Mouse (Mus musculus) stomach, postnatal 0 days (tissue): ENCODE data around the gene Prx. TPM values are rescaled to one million over a fixed set of nuclear protein-coding genes. Genes with fewer than 3 reads are reported as not detected.

Experiments used
- ATAC-seq: fragments of 200-750 bp; cut with Nextera tagmentation; 2 replicates; pipeline ENCODE4 v1.8.0; 2017; ENCODE audit not compliant: low FRiP score, low TSS enrichment
- DNase-seq: peaks from one replicate; pipeline ENCODE4 v3.0.0-alpha.2; 2016; ENCODE audit warnings: low spot score
- H3K27ac ChIP-seq: fragments of 300-500 bp; sonication (generic); replicated peaks from 2 replicates; pipeline ENCODE4 v1.5.1; 2014; ENCODE audit warnings: mild to moderate bottlenecking, control low read depth
- H3K27me3 ChIP-seq: fragments of 300-500 bp; sonication (generic); 2 replicates; pipeline ENCODE4 v1.6.1; 2014; ENCODE audit warnings: low read length; ENCODE audit not compliant: control insufficient read depth, insufficient read depth
- H3K36me3 ChIP-seq: fragments of 300-500 bp; sonication (generic); 2 replicates; pipeline ENCODE4 v1.6.1; 2014; ENCODE audit warnings: low read length, mixed read lengths; ENCODE audit not compliant: control insufficient read depth, insufficient read depth
- H3K4me1 ChIP-seq: fragments of 300-500 bp; sonication (generic); replicated peaks from 2 replicates; pipeline ENCODE4 v1.6.1; 2014; ENCODE audit warnings: antibody characterized with exemption; ENCODE audit not compliant: control insufficient read depth, insufficient read depth
- H3K4me2 ChIP-seq: fragments of 300-500 bp; sonication (generic); replicated peaks from 2 replicates; pipeline ENCODE4 v1.6.1; 2014; ENCODE audit warnings: low read depth, mild to moderate bottlenecking, control low read depth, moderate library complexity
- H3K4me3 ChIP-seq: fragments of 300-500 bp; sonication (generic); 2 replicates; pipeline ENCODE4 v1.5.1; 2014; ENCODE audit warnings: low read depth, low read length, control low read depth
- H3K9ac ChIP-seq: fragments of 300-500 bp; sonication (generic); 2 replicates; pipeline ENCODE4 v1.6.1; 2014; ENCODE audit warnings: mild to moderate bottlenecking, low read length, control low read depth, mixed read lengths
- H3K9me3 ChIP-seq: fragments of 300-500 bp; sonication (generic); 2 replicates; pipeline ENCODE4 v1.6.1; 2016; ENCODE audit warnings: low read length; ENCODE audit not compliant: control insufficient read depth
- CTCF ChIP-seq: IDR thresholded peaks from 2 replicates; pipeline ENCODE4 v1.5.1; 2016; ENCODE audit warnings: antibody characterized with exemption, low read depth, mild to moderate bottlenecking, moderate library complexity
- EP300 ChIP-seq: optimal IDR thresholded peaks from 2 replicates; pipeline ENCODE3; 2016; ENCODE audit warnings: antibody characterized with exemption
- WGBS: fragments of 180-500 bp; shearing (Covaris S2); extraction: QIAGEN DNeasy Blood & Tissue Kit; methylation state at CpG from one replicate; pipeline ENCODE4 v1.1.7; 2014; 5-methylcytosine and 5-hydroxymethylcytosine counted together
- polyA plus RNA-seq: library from polyadenylated mRNA; unstranded; fragments of >200 nt; fragmentation: Nextera tagmentation; extraction: Ambion mirVana; gene quantifications from 2 replicates; pipeline ENCODE4 v1.2.1, GENCODE M21; 2015

Gene Prx
- polyA plus RNA-seq, 1 experiment from 2014 or later, result 2.2 TPM

DNA sequence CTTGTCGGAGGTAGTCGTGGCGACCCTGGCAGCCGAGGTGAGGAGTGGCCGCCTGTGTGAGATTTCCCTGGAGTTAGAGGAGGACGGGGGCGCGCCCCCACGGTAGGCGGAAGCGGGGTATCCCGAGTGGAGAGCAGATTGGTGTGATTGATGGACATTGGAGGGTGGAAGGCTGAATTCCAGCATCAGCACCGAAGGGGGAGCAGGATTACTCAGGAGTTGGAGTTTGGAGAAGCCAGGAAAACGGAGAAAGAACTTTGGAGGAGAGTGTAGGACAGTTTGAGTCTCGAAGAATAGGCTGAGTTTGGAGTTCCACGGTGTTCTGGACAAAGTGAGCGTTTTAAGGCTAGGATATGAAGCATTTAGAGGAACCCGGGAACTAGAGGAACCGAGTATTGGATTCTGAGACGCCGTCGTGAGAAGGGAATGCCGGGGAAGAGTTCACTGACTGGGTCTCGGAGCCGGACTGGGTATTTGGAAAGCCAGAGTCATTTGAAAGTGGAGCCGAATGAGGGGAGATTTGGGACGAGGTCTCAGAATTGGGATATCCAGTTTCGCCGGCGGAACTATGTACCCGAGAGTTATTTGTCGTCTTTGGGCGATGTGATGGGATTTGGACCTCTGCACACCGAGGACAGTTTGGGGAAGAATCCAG is 25.2 kb upstream of the Prx start:
- no peaks in the 10 kb centered on the region for H3K9me3 ChIP-seq
- peak overlapping the region; percentile 64 for H3K4me2 ChIP-seq
- DNase-seq, result no peak
- peak overlapping the region; percentile 85 for H3K4me3 ChIP-seq
- peaks cover 4% of the 10 kb centered on the region; the same call in 1 of the 2 replicates for H3K36me3 ChIP-seq
- no peaks in the 10 kb centered on the region for H3K27me3 ChIP-seq
- no peak for TF ChIP-seq CTCF
- TF ChIP-seq EP300, result no peak
- H3K9ac ChIP-seq, result peak overlapping the region; percentile 86
- H3K27ac ChIP-seq, result peak overlapping the region; percentile 97
- no peak for ATAC-seq
- under 1% methylated on average over 34 of the region's 34 CpGs for WGBS
- H3K4me1 ChIP-seq, result no peaks in the 10 kb centered on the region

GRCm38 (mm10) chr7:27474490-27474954 is 24.6 kb upstream of the Prx start:
- ATAC-seq (peak; percentile 95), DNase-seq (peak; percentile 99)
- Histone ChIP-seq H3K9me3 (no peaks in the 10 kb centered on the region), H3K4me1 (no peaks in the 10 kb centered on the region), H3K36me3 (peaks cover 4% of the 10 kb centered on the region; the same call in 1 of the 2 replicates), H3K4me3 (peak overlapping the region; percentile 85), H3K27me3 (no peaks in the 10 kb centered on the region), H3K9ac (peak overlapping the region; percentile 86), H3K4me2 (peak overlapping the region; percentile 64), H3K27ac (peak overlapping the region; percentile 97)
- TF ChIP-seq CTCF (peak; percentile 80), EP300 (peak; percentile 61)
- WGBS, result under 1% methylated on average over 23 of the region's 23 CpGs

- 95% methylated on average over 2 of the region's 2 CpGs for WGBS
- H3K27ac ChIP-seq, result no peak overlapping the region
- H3K27me3 ChIP-seq, result no peaks in the 10 kb centered on the region
- H3K4me3 ChIP-seq, result no peak overlapping the region
- no peaks in the 10 kb centered on the region for H3K4me1 ChIP-seq
- no peaks in the 10 kb centered on the region for H3K9me3 ChIP-seq
- ATAC-seq (no peak), DNase-seq (no peak)
- H3K4me2 ChIP-seq, result no peak overlapping the region
- H3K9ac ChIP-seq, result no peak overlapping the region
- peaks cover 4% of the 10 kb centered on the region; the same call in 1 of the 2 replicates for H3K36me3 ChIP-seq
- TF ChIP-seq EP300 (no peak), CTCF (no peak)
Observed at GRCm38 (mm10) chr7:27475596-27475995, 23.5 kb upstream of the Prx start.

DNA sequence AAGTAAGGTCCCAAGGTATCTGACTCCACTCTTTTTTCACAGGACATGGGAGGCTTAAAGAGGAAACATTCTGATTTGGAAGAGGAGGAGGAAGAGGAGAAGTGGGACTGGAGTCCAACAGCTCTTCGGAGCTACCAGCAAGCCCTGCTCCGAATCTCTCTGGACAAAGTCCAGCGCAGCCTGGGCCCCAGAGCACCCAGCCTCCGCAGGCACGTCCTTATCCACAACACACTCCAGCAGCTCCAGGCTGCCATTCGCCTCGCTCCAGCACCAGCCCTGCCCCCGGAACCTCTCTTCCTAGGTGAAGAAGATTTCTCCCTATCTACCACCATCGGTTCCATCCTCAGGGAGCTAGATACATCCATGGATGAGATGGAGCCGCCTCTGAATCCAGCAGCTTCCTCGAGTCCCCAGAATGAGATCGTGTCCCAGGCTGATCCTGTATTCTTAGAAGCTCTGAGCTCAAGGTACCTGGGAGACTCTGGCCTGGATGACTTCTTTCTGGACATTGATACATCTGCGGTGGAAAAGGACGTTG is 23.0 kb upstream of the Prx start:
- no peak overlapping the region for H3K9ac ChIP-seq
- H3K36me3 ChIP-seq, result peaks cover 4% of the 10 kb centered on the region; the same call in 1 of the 2 replicates
- TF ChIP-seq EP300, result no peak
- TF ChIP-seq CTCF, result no peak
- 85% methylated on average over 14 of the region's 14 CpGs for WGBS
- DNase-seq (peak; percentile 51), ATAC-seq (no peak)
- H3K27ac ChIP-seq, result 0 out of 2 replicates have a peak overlapping the region, but pooled peaks have one; percentile 9
- no peaks in the 10 kb centered on the region for H3K4me1 ChIP-seq
- H3K9me3 ChIP-seq, result no peaks in the 10 kb centered on the region
- no peaks in the 10 kb centered on the region for H3K27me3 ChIP-seq
- H3K4me2 ChIP-seq, result no peak overlapping the region
- H3K4me3 ChIP-seq, result no peak overlapping the region

DNA sequence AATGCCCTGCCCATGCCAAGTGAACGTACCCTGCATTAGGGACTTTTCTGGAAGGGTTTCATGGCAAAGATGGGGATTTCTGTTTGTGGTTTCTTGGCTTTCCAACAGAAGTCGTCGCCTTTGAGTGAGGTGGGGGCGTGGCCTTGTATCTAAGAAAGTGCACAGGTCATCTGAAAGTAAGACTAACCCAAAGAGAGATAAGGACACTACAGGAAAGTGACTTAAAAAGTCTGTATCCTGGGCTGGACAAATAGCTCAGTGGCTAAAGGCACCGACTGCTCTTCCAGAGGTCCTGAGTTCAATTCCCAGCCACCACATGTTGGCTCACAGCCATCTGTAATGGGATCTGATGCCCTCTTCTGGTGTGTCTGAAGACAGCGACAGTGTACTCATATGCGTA is 20.6 kb upstream of the Prx start:
- DNase-seq (no peak), ATAC-seq (no peak)
- Histone ChIP-seq H3K27me3 (no peaks in the 10 kb centered on the region), H3K9me3 (no peaks in the 10 kb centered on the region), H3K4me3 (no peak overlapping the region), H3K4me1 (no peaks in the 10 kb centered on the region), H3K9ac (no peak overlapping the region), H3K36me3 (peaks cover 4% of the 10 kb centered on the region; the same call in 1 of the 2 replicates), H3K4me2 (no peak overlapping the region), H3K27ac (no peak overlapping the region)
- 63% methylated on average over 7 of the region's 7 CpGs for WGBS
- no peak for TF ChIP-seq EP300
- TF ChIP-seq CTCF, result peak; percentile 11; the same call in 1 of the 2 replicates

DNA sequence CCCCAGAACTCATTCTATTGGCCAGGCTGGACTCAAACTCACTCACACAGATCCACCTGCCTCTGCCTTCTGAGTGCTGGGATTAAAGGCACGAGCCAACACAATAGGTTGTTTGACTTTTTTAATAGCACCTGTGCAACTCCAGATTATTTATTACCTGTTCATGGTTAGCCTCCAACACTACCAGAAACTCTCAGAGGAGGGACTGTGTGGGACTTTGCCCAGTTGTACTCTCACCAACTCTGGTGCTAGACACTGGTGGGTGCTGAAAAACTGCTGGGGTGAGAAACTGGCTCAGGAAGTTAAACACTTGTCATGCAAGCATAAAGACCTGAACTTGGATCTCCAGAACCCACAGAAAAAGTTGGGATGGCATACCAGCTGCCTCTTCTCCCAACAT is 19.4 kb upstream of the Prx start:
- peaks cover 4% of the 10 kb centered on the region; the same call in 1 of the 2 replicates for H3K36me3 ChIP-seq
- TF ChIP-seq CTCF (no peak), EP300 (no peak)
- H3K4me2 ChIP-seq, result no peak overlapping the region; the same call in 1 of the 2 replicates
- H3K9me3 ChIP-seq, result no peaks in the 10 kb centered on the region
- WGBS, result 24% methylated on average over 1 of the region's 1 CpGs
- H3K4me3 ChIP-seq, result no peak overlapping the region
- H3K27ac ChIP-seq, result peak overlapping the region; percentile 79
- DNase-seq (no peak), ATAC-seq (no peak)
- no peak overlapping the region for H3K9ac ChIP-seq
- H3K4me1 ChIP-seq, result no peaks in the 10 kb centered on the region
- H3K27me3 ChIP-seq, result no peaks in the 10 kb centered on the region
